Mouse (Mus musculus) cortical plate, adult 2 months (tissue): ENCODE measurements around the gene Klf3.

Experiments
- CTCF ChIP-seq: fragments of 200-500 bp; IDR thresholded peaks from 2 replicates; pipeline ENCODE4 v1.5.1; 2011; ENCODE audit warnings: mild to moderate bottlenecking, control low read depth, low read length; ENCODE audit not compliant: insufficient read depth; ENCODE audit errors: extremely low read depth
- POLR2A ChIP-seq: fragments of 200-500 bp; IDR thresholded peaks from 2 replicates; pipeline ENCODE4 v1.6.1; 2011; ENCODE audit warnings: mild to moderate bottlenecking, low read length, control low read depth; ENCODE audit not compliant: insufficient read depth; ENCODE audit errors: extremely low read depth

GRCm38 (mm10) chr5:64809257-64809656, 6.1 kb downstream of the Klf3 start:
- TF ChIP-seq POLR2A (no peak), CTCF (no peak)
